Mouse (Mus musculus): Measurements from ENCODE around the gene Dtx3.

Gene Dtx3

GRCm38 (mm10) chr10:127141500-127141899 lies 54.0 kb downstream of the Dtx3 start:
- no peak for DNase-seq (ENCODE audit: extremely low read depth, low read depth, low spot score)

GRCm38 (mm10) chr10:127140971-127141370 lies 54.6 kb downstream of the Dtx3 start:
- no peak for DNase-seq (ENCODE audit: extremely low read depth, low read depth, low spot score)

All from fat pad, adult 2 months (tissue).